Mouse (Mus musculus) kidney, postnatal 0 days (tissue): ENCODE measurements around the gene Crhr2. TPM values are rescaled to one million over a fixed set of nuclear protein-coding genes. Genes with fewer than 3 reads are reported as not detected.
A peak's percentile ranks its signal among the peaks of the same experiment; 100 is the strongest.

Experiments used
- ATAC-seq: fragments of 200-750 bp; cut with Nextera tagmentation; replicated peaks from 2 replicates; pipeline ENCODE4 v1.8.0; 2017; ENCODE audit warnings: low read depth, moderate number of reproducible peaks, moderate TSS enrichment, moderate library complexity; ENCODE audit not compliant: low FRiP score
- DNase-seq: peaks from one replicate; pipeline ENCODE4 v3.0.0-alpha.2; 2016; ENCODE audit warnings: low spot score
- H3K27ac ChIP-seq: fragments of 300-500 bp; sonication (generic); 2 replicates; pipeline ENCODE4 v1.5.1; 2014; ENCODE audit warnings: mild to moderate bottlenecking
- H3K27me3 ChIP-seq: fragments of 300-500 bp; sonication (generic); 2 replicates; pipeline ENCODE4 v1.6.1; 2014; ENCODE audit warnings: low read length, mixed read lengths; ENCODE audit not compliant: insufficient read depth
- H3K36me3 ChIP-seq: fragments of 300-500 bp; sonication (generic); 2 replicates; pipeline ENCODE4 v1.6.1; 2014; ENCODE audit warnings: low read length, mixed read lengths; ENCODE audit not compliant: insufficient read depth
- H3K4me1 ChIP-seq: fragments of 300-500 bp; sonication (generic); replicated peaks from 2 replicates; pipeline ENCODE4 v1.6.1; 2014; ENCODE audit warnings: antibody characterized with exemption, low read length, mixed read lengths; ENCODE audit not compliant: insufficient read depth
- H3K4me2 ChIP-seq: fragments of 300-500 bp; sonication (generic); 2 replicates; pipeline ENCODE4 v1.6.1; 2014; ENCODE audit warnings: mild to moderate bottlenecking, low read length, moderate library complexity, mixed read lengths
- H3K4me3 ChIP-seq: fragments of 300-500 bp; sonication (generic); replicated peaks from 2 replicates; pipeline ENCODE4 v1.5.1; 2014; ENCODE audit warnings: low read depth, low read length
- H3K9ac ChIP-seq: fragments of 300-500 bp; sonication (generic); 2 replicates; pipeline ENCODE4 v1.6.1; 2014; ENCODE audit warnings: low read depth, low read length
- H3K9me3 ChIP-seq: fragments of 300-500 bp; sonication (generic); replicated peaks from 2 replicates; pipeline ENCODE4 v1.6.1; 2016; ENCODE audit warnings: low read length, inconsistent platforms, mixed read lengths
- CTCF ChIP-seq: IDR thresholded peaks from 2 replicates; pipeline ENCODE4 v1.5.1; 2016; ENCODE audit warnings: antibody characterized with exemption, low read depth, mild to moderate bottlenecking, moderate library complexity
- WGBS: fragments of 180-500 bp; shearing (Covaris S2); extraction: QIAGEN DNeasy Blood & Tissue Kit; methylation state at CpG from one replicate; pipeline ENCODE4 v1.1.7; 2014; 5-methylcytosine and 5-hydroxymethylcytosine counted together
- polyA plus RNA-seq: library from polyadenylated mRNA; unstranded; fragments of >200 nt; fragmentation: Nextera tagmentation; extraction: Ambion mirVana; gene quantifications from 2 replicates; pipeline ENCODE4 v1.2.1, GENCODE M21; 2015

Crhr2 gene
- polyA plus RNA-seq, 1 experiment from 2014 or later, result 0.12 TPM

DNA sequence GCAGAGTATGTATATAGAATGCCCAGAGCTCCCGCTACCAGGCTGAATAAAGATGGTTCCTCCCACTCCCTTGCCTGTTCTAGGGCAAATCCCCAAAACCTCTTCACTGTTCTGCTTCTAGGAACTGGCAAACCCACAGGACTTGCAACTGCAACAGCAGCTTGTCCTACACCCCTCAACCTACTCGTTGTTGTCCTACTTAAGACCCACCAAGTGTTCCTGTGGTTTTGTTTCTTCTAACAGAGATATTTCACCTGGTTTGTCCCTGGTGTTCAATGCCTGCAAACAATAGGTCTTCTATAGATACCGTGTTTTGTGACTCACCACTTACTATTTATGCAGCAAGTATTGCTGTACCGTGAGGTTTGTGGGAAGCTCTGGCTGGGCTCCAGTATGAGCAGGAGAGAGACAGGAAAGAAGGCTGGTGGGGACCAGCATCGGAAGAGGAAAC is 28.5 kb upstream of the Crhr2 start:
- no peaks in the 10 kb centered on the region for H3K36me3 ChIP-seq
- H3K4me2 ChIP-seq, result no peak overlapping the region
- H3K4me3 ChIP-seq, result no peak overlapping the region
- no peak for ATAC-seq
- DNase-seq, result no peak
- TF ChIP-seq CTCF, result no peak
- no peak overlapping the region for H3K27ac ChIP-seq
- no peak overlapping the region for H3K9ac ChIP-seq
- no peaks in the 10 kb centered on the region for H3K27me3 ChIP-seq
- H3K4me1 ChIP-seq, result no peaks in the 10 kb centered on the region
- WGBS, result 70% methylated on average over 5 of the region's 5 CpGs
- H3K9me3 ChIP-seq, result no peaks in the 10 kb centered on the region

DNA sequence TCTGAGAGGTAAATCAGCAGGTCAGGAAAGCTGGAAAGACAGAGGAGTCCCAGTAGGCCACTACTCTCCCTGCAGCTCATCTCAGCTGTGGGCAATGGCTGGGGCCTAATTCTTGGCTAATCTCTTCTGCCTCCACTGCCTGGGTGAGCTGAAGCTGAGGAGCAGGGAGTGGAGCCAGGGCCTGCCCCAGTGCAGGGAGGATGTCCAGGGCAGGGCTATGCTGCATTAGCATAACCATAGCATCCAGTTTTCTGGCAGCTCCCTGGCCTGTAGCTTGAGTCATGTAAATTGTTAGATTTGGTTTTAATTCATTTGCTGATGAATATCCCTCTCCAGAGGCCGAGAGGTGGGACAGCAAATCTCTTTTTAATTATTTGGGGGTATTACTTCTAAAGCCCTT is 26.4 kb upstream of the Crhr2 start:
- Histone ChIP-seq H3K9me3 (no peaks in the 10 kb centered on the region), H3K4me3 (no peak overlapping the region), H3K4me1 (no peaks in the 10 kb centered on the region), H3K36me3 (no peaks in the 10 kb centered on the region), H3K27me3 (no peaks in the 10 kb centered on the region), H3K9ac (no peak overlapping the region), H3K4me2 (no peak overlapping the region), H3K27ac (no peak overlapping the region)
- TF ChIP-seq CTCF, result no peak
- WGBS, result 60% methylated on average over 1 of the region's 1 CpGs
- ATAC-seq (no peak), DNase-seq (no peak)

DNA sequence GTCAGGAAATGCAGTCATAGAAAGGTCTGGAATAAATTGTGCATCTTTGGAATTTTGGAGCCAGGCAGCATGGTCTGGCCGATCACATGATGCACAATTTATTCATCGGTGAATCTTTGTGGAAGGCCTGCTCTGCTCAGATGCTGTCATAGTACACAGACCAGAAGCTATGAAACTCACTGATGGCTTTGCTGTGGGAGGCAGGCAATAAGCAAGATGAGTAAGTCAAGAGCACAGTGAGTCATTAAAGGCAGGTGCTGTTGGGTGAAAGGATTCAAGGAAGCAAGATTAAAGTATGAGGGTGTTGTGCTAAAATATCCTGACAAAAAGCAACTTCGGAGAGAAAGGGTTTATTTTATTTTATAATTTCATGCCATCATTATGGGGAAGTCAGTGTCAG is 19.4 kb upstream of the Crhr2 start:
- H3K27ac ChIP-seq, result no peak overlapping the region
- H3K4me2 ChIP-seq, result no peak overlapping the region
- H3K4me3 ChIP-seq, result no peak overlapping the region
- no peaks in the 10 kb centered on the region for H3K4me1 ChIP-seq
- no peaks in the 10 kb centered on the region for H3K36me3 ChIP-seq
- WGBS, result 92% methylated on average over 3 of the region's 3 CpGs
- H3K27me3 ChIP-seq, result no peaks in the 10 kb centered on the region
- ATAC-seq (no peak), DNase-seq (no peak)
- no peak for TF ChIP-seq CTCF
- H3K9ac ChIP-seq, result no peak overlapping the region
- H3K9me3 ChIP-seq, result no peaks in the 10 kb centered on the region

DNA sequence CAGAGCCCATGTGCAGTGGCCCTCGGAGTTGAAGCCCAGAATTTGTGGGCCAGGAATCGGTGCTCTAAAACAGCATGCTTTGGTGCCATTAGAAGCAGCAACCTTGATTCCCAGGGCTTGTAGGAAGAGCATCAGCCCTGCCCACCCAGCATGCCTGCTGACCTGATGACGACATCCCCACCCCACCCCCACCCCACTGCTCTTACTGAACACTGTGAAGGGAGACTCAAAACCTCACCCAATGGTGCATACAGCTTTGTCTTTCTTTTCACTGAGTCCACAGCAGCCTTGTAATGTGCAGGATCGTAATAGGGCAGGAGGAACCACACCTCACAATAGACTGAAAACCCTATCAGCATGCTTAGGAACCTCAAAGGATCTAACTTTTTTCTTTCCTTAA is 13.3 kb upstream of the Crhr2 start:
- DNase-seq, result no peak
- Histone ChIP-seq H3K9me3 (no peaks in the 10 kb centered on the region), H3K9ac (no peak overlapping the region), H3K4me2 (no peak overlapping the region), H3K36me3 (no peaks in the 10 kb centered on the region), H3K27ac (no peak overlapping the region), H3K27me3 (no peaks in the 10 kb centered on the region), H3K4me1 (no peaks in the 10 kb centered on the region), H3K4me3 (no peak overlapping the region)
- ATAC-seq, result no peak
- WGBS, result 49% methylated on average over 4 of the region's 4 CpGs
- TF ChIP-seq CTCF, result no peak

DNA sequence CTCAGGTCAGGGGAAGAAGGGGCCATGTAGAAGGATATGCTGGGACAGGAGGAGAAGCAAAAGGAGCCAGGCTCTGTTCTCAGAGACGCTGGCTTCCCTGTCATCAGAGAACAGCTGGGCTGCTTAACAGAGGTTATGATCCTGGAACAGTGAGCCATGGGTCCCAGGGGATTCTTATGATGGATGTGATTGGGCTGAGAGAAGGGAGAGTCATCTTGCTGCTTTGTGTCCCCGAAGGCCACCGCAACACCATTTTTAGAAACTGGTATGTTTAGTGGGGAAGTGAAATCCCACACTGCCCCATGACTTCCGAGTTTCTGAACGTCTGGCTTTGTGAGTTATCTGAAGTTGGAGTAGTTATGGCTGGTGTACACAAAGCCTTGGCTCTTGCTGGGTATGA is 12.5 kb upstream of the Crhr2 start:
- no peaks in the 10 kb centered on the region for H3K4me1 ChIP-seq
- no peak overlapping the region for H3K27ac ChIP-seq
- no peaks in the 10 kb centered on the region for H3K9me3 ChIP-seq
- no peak; the same call in 1 of the 2 replicates for ATAC-seq
- 49% methylated on average over 5 of the region's 5 CpGs for WGBS
- DNase-seq, result peak; percentile 43
- no peaks in the 10 kb centered on the region for H3K27me3 ChIP-seq
- no peak overlapping the region for H3K4me3 ChIP-seq
- no peak for TF ChIP-seq CTCF
- no peak overlapping the region for H3K4me2 ChIP-seq
- no peaks in the 10 kb centered on the region for H3K36me3 ChIP-seq
- H3K9ac ChIP-seq, result no peak overlapping the region

DNA sequence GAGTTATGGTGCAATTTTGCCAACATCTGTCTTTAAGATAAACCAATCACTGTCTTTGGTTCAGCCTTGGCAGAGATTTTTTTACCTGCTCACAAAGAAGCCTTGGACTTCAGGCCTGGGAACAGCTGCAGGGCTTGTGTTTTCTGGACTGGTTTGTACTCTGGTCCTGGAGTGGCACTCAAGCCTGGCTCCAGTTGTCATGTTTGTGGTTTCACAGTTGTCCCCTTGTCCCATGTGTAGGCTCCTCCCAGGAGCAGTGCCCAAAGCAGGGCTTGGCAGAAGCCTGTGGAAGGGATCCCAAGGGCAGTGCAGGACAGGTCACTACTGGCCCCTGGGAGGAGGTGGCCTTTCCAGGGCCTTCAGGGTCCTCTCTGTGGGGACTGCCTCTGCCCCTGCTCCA is 5.5 kb upstream of the Crhr2 start:
- DNase-seq, result no peak
- H3K27me3 ChIP-seq, result no peaks in the 10 kb centered on the region
- no peak overlapping the region for H3K4me3 ChIP-seq
- TF ChIP-seq CTCF, result no peak
- no peak overlapping the region for H3K4me2 ChIP-seq
- no peak overlapping the region for H3K27ac ChIP-seq
- no peaks in the 10 kb centered on the region for H3K4me1 ChIP-seq
- ATAC-seq, result no peak
- H3K9me3 ChIP-seq, result no peaks in the 10 kb centered on the region
- H3K9ac ChIP-seq, result no peak overlapping the region
- H3K36me3 ChIP-seq, result no peaks in the 10 kb centered on the region

DNA sequence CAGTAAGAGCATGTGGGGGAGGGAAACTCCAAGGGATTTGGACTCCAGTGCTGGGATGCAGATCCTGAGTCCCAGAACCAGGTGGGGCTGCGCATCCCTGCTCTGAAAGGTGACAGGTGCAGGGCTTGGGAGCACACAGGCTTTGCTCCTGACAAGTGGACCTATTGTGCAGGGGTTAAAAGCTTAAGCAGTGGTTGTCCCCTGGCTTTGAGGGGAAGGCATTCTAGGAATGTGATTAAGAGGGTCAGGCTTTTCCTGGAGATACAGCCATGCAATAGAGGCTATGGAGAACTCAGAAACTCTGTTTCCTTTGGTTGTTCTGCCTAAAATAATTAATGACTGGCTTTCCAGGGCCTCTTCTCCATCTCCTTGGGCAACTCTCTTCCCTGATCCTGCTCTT is 609 bp upstream of the Crhr2 start:
- no peak overlapping the region for H3K27ac ChIP-seq
- no peaks in the 10 kb centered on the region for H3K4me1 ChIP-seq
- H3K27me3 ChIP-seq, result no peaks in the 10 kb centered on the region
- no peak overlapping the region for H3K9ac ChIP-seq
- no peaks in the 10 kb centered on the region for H3K9me3 ChIP-seq
- H3K4me3 ChIP-seq, result no peak overlapping the region
- no peak overlapping the region for H3K4me2 ChIP-seq
- H3K36me3 ChIP-seq, result no peaks in the 10 kb centered on the region
- no peak for ATAC-seq
- DNase-seq, result peak; percentile 35
- WGBS, result 88% methylated on average over 1 of the region's 1 CpGs
- TF ChIP-seq CTCF, result no peak
